Mouse (Mus musculus): ENCODE measurements at regions not wholly inside any gene's neighbourhood (a gene's known extent, or its start where the extent isn't known, plus 50 kb on each side); places are given as distances from the start of the nearest gene placed in this dataset.

DNA sequence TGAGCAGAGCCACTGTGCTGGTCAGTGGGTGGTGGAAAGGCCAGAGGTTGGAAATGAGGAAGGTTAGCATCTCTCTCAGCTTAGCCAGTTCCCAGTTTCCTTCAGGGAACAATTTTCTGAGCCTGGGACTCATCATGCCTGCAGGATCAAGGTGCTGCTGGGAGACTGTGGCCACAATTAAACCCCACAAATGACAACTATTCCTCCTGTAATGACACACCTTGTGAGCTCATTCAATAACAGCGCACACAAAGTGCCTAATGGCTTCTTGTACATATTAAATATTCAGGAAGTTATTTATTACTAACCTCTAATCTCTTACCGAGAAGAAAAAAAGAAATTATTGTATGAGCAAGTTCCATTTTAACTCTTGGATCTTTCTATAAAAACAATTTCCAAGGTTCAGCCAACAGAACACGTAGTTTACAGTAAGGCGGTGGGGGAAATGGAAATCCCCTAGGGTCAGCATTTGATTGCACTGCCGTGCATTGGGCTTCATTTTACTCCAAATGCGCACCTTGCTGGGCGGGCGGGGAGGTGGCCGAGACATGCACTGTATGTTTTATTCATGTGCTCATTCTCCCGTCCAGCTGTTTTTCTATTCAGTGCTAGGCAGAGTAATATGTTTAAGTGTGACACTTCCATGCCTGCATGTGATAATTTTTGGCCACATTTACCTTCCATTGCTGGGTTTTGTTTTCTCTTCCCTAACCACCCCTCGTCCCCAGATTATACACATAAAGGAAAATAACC is 75.4 kb downstream of the Gm11983 start:
- TF ChIP-seq CTCF (IDR thresholded peaks at IDR 0.05; ENCODE audit: low read depth, low read length) (no peak), POLR2A (IDR thresholded peaks at IDR 0.05; ENCODE audit: insufficient read depth, low read length) (no peak), EP300 (IDR thresholded peaks at IDR 0.05; ENCODE audit: insufficient read depth, low read depth, low read length) (no peak)

Data from ES-Bruce4 (cell line).